Comparison of ENCODE assay signal across 17 mouse cellular contexts in the genomic region with DNA sequence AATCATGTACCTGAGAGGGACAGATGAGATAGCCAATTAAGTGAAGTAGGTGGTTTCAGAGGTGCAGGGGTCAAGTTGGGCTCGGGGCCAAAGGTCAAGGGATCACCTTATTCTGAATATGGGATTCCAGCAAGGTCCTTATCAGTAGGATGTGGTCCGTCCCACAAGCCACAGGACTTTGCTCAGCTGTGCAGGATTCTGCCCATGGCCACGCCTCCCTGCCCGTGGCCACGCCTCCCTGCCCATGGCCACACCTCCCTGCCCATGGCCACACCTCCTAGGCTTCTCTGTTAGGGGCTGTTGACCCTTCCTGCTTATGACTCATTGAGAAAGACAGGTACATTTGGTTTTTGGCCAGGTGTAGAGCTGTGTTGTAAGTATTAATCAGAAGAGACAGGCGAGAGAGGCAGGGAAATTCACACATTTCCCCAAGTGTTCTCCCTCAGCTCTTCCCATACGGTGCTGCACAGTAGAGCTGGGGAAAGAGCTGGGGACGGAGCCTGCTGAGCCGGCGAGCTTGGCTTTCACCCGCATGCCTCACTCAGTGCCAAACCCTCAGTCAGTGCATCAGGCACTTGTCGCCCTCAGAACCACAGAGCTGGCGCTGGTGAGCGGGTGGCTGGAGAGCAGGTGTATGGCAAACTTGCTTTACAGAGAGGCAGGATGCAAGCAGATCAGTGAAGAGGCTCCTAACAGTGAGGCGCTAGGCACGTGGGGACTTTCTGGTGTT.
DNase-seq lines count a peak whose midpoint lies in the region; ATAC-seq and TF ChIP-seq lines count a peak whose summit lies in the region.
"Had no signal": no experiment of that assay in that cellular context is flagged by ENCODE, and none has a peak within 500 bp of the region (broad histone marks: within the 10 kb centered on the region; RNA-seq: fewer than 3 reads in every experiment).

No protein-coding gene starts in this region.

- no peaks in the 10 kb centered on the region for H3K36me3 ChIP-seq in thymus, adult 2 months (ENCODE audit: control insufficient read depth, insufficient read depth, low read length)
- no peaks in the 10 kb centered on the region for H3K36me3 ChIP-seq in neural tube, embryonic 15.5 days
- H3K36me3 ChIP-seq: forebrain, embryonic 15.5 days; midbrain, embryonic 12.5 days had no signal

- no peak for TF ChIP-seq POLR2A in thymus, adult 2 months (IDR thresholded peaks at IDR 0.05; ENCODE audit: control insufficient read depth, extremely low read depth, insufficient read depth, low read length, poor library complexity)

- ATAC-seq in megakaryocyte progenitor cell, adult 5-6 weeks (replicated peaks; ENCODE audit: poor library complexity): peak; percentile 31; the same call in 1 of the 2 replicates
- no peak for ATAC-seq in neural tube, embryonic 15.5 days (ENCODE audit: low FRiP score)
- ATAC-seq: forebrain, embryonic 15.5 days had no signal

- no peak overlapping the region for H3K4me2 ChIP-seq in neural tube, embryonic 15.5 days
- H3K4me2 ChIP-seq: forebrain, embryonic 15.5 days; heart, embryonic 11.5 days; midbrain, embryonic 12.5 days had no signal

- no peaks in the 10 kb centered on the region for H3K27me3 ChIP-seq in thymus, adult 2 months (ENCODE audit: control insufficient read depth, insufficient read depth, low read length)
- 0 out of 2 replicates have a peak, but pooled peaks cover 3% of the 10 kb centered on the region for H3K27me3 ChIP-seq in neural tube, embryonic 15.5 days (replicated peaks)
- H3K27me3 ChIP-seq: forebrain, embryonic 15.5 days had no signal

- H3K27ac ChIP-seq in thymus, adult 2 months (ENCODE audit: control insufficient read depth, insufficient read depth, low read length): no peak overlapping the region
- no peak overlapping the region for H3K27ac ChIP-seq in neural tube, embryonic 15.5 days (replicated peaks)
- H3K27ac ChIP-seq: forebrain, embryonic 15.5 days; left cerebral cortex, adult 2 months; midbrain, embryonic 12.5 days had no signal

- TF ChIP-seq CTCF in thymus, adult 2 months (IDR thresholded peaks at IDR 0.05; ENCODE audit: borderline replicate concordance, control insufficient read depth, extremely low read depth, insufficient read depth, low read length, poor library complexity): no peak

- H3K9me3 ChIP-seq in neural tube, embryonic 15.5 days (replicated peaks): no peaks in the 10 kb centered on the region
- H3K9me3 ChIP-seq: forebrain, embryonic 15.5 days; midbrain, embryonic 12.5 days had no signal

- WGBS in thymus, adult 2 months: 77% methylated on average over 16 of the region's 16 CpGs
- 79% methylated on average over 16 of the region's 16 CpGs for WGBS in neural tube, embryonic 15.5 days

- DNase-seq in layer of hippocampus, adult 9-11 months: peak; percentile 14
- no peak for DNase-seq in layer of hippocampus, adult 11-12 months (ENCODE audit: low spot score)
- peak; percentile 39 for DNase-seq in WW6 (ENCODE audit: low read depth, low spot score)
- peak; percentile 62 for DNase-seq in cerebellum, adult 9-10 months
- DNase-seq in thymus, adult 2 months: no peak
- DNase-seq: gastrocnemius, postnatal 25 days; heart, postnatal 36 days; kidney, adult 11 months; liver; lung, postnatal 14 days; thymus, postnatal 36 days had no signal

- H3K4me3 ChIP-seq in thymus, adult 2 months (ENCODE audit: control insufficient read depth, insufficient read depth, low read length): no peak overlapping the region
- no peak overlapping the region for H3K4me3 ChIP-seq in neural tube, embryonic 15.5 days (replicated peaks)
- H3K4me3 ChIP-seq: forebrain, embryonic 15.5 days; left cerebral cortex, adult 2 months; midbrain, embryonic 12.5 days had no signal

- no peak overlapping the region for H3K9ac ChIP-seq in neural tube, embryonic 15.5 days (replicated peaks)
- H3K9ac ChIP-seq: forebrain, embryonic 15.5 days; midbrain, embryonic 12.5 days had no signal

- H3K4me1 ChIP-seq in thymus, adult 2 months (replicated peaks; ENCODE audit: control insufficient read depth, insufficient read depth, low read length): no peaks in the 10 kb centered on the region
- H3K4me1 ChIP-seq in neural tube, embryonic 15.5 days: peaks cover 5% of the 10 kb centered on the region
- H3K4me1 ChIP-seq: forebrain, embryonic 15.5 days had no signal

Comparison
In these comparisons a context has a peak if more than half of its experiments do, and no peak if none do; other contexts are left out.
1. DNase-seq: peak in layer of hippocampus, adult 9-11 months (single experiment), WW6 (single experiment) and cerebellum, adult 9-10 months (single experiment); none in layer of hippocampus, adult 11-12 months (single experiment) and thymus, adult 2 months (single experiment).